Mouse (Mus musculus): ENCODE results near the gene Higd2a.

The Higd2a gene

DNA sequence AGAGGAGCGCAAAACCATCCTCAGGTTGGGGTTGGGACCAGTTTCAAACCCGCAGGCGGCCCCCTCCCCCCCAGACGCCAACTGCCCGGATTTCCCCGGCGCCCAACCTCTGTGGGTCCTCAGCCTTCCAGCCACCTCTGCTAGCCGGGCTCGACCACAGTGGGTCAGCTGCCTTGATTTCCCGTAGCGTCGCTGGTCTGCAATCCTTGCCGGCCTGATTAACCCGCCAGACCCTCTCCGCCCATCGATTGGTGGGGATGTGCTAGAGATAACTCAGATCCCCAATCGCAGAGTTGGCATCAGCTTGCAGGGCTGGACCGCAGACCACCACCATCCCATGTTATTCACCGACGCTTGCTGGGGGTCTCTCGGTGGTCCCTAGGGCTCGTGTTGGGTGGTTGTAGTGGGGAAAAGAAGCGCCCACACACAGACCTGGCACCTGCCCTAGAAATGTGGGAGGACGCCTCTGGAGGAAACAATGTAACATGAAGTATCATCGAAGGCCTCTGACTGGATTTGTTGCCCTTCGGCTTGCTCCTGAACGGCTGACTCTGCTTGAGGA is 32.0 kb downstream of the Higd2a start:
- DNase-seq = peak; percentile 46

DNA sequence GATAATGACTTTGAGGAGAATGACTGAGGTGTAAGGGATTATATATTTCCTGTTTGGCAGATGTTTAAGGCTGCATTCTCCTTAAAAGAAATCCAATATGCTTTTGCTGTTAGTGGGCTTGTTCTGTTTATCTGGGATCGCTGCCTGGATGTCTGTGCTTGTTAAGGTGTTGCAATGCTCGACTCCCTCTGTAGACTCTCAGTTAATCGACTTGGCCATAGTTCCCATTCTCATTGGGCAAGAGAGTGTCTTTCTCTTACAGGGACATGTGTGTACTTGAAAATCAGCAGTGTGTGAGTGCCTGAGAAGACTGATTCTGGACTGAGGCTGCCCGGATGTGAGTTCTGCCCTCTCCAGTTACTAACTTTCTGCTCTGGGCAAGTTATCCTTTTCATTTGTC is 39.1 kb downstream of the Higd2a start:
- no peak for DNase-seq

DNA sequence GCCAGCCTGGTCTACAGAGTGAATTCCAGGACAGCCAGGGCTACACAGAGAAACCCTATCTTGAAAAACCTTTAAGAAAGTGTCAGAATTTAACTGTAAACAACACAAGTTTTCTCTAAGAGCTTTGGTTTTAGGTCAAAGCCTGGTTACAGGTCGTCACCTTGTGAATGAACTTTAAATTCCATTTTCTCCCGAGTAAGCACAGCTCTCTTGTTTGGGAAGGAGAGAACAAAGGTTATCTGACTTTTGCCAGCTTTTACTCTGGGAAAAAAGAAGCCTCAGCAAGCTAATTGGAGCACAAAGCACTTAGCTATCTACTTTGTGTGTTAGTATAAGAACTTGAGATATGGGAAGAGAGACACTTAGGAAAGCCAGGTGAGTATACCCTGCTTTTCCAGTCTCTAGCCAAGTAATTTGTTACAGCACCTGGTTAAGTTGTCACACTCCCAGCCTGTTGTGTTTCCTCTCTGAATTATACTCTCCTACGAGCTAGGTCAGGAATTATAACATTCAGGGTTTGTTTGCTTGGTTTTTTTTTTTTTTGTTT is 42.8 kb downstream of the Higd2a start:
- no peak for DNase-seq

DNA sequence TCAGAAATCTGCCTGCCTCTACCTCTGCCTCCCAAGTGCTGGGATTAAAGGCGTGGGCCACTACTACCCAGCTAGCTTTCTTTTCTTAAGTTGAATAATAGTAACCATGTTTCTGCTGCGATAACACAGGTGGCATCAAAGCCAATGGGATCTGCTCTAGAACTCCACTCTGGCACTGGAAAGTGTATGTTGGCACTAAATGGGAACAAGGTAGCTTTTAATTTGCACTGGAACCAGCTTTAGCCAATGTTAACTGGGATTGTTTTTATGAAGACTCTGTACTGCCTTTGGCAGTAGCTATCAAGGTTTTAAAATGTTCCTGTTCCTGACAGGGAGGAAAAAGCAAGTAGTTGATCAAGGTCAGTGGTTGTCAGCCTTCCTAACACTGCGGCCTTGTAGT is 45.0 kb downstream of the Higd2a start:
- no peak for DNase-seq

All from embryo, embryonic 11 days (tissue).